Mouse (Mus musculus): Measurements from ENCODE around the gene Irf1. TPM values are rescaled to one million over a fixed set of nuclear protein-coding genes. Genes with fewer than 3 reads are reported as not detected.

The Irf1 gene
- polyA plus RNA-seq, 1 experiment from 2014 or later: 15.3 TPM

GRCm38 (mm10) chr11:53762827-53763495, 6.9 kb upstream of the Irf1 start:
- Histone ChIP-seq H3K9me3 (replicated peaks) (no peaks in the 10 kb centered on the region), H3K36me3 (no peaks in the 10 kb centered on the region), H3K4me2 (peak overlapping the region; percentile 74), H3K4me3 (replicated peaks) (peak overlapping the region; percentile 38), H3K4me1 (peaks cover 66% of the 10 kb centered on the region), H3K9ac (peak overlapping the region; percentile 19), H3K27ac (peak overlapping the region; percentile 96), H3K27me3 (no peaks in the 10 kb centered on the region)
- WGBS: 4% methylated on average over 23 of the region's 23 CpGs
- ATAC-seq (replicated peaks; ENCODE audit: low FRiP score): peak; percentile 31

DNA sequence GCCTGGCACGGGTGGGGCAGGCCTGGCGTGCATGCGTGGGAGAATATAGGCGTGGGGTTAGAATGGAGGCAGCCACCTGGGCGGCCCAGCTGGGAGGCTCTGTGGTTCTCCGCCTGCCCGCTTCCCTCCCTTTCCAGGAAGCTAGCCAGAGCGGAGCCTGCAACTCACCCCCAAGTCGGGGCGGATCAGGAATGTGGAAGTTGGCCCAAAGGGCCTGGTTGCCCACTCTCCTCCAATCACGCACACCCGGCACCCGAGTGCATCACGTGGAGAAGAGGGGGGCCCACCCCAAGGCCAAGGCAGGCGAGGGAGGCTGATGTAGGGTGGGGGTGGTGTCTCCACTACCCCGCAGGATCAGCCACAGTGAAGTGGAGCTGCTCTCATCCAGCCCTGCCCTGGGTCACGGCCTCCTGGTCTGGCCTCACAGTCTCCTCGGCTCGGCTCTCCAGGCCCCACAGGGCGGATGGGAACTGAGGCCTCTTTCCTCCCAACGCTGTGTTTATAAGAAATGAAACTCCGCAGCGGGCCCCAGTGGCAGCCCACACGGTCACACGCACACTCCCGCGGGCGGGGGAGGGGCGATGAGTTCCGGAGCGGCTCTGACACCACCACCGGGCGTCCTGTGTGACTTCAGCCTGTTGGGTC, 6.2 kb upstream of the Irf1 start:
- peak overlapping the region; percentile 19 for H3K9ac ChIP-seq
- H3K27me3 ChIP-seq: peaks cover 5% of the 10 kb centered on the region; the same call in 1 of the 2 replicates
- 1% methylated on average over 33 of the region's 33 CpGs for WGBS
- peaks cover 62% of the 10 kb centered on the region for H3K4me1 ChIP-seq
- peak overlapping the region; percentile 96 for H3K27ac ChIP-seq
- no peaks in the 10 kb centered on the region for H3K36me3 ChIP-seq
- ATAC-seq (replicated peaks; ENCODE audit: low FRiP score): peak; percentile 78
- H3K4me3 ChIP-seq (replicated peaks): peak overlapping the region; percentile 38
- H3K4me2 ChIP-seq: peak overlapping the region; percentile 74
- H3K9me3 ChIP-seq (replicated peaks): no peaks in the 10 kb centered on the region

- Histone ChIP-seq H3K36me3 (no peaks in the 10 kb centered on the region), H3K4me3 (replicated peaks) (no peak overlapping the region), H3K27ac (peak overlapping the region; percentile 96), H3K9ac (no peak overlapping the region), H3K4me1 (peaks cover 57% of the 10 kb centered on the region), H3K4me2 (no peak overlapping the region), H3K9me3 (replicated peaks) (no peaks in the 10 kb centered on the region), H3K27me3 (peaks cover 12% of the 10 kb centered on the region; the same call in 1 of the 2 replicates)
- WGBS: 65% methylated on average over 5 of the region's 5 CpGs
- no peak for ATAC-seq (replicated peaks; ENCODE audit: low FRiP score)
These were observed 5.2 kb upstream of the Irf1 start for GRCm38 (mm10) chr11:53764581-53764980.

DNA sequence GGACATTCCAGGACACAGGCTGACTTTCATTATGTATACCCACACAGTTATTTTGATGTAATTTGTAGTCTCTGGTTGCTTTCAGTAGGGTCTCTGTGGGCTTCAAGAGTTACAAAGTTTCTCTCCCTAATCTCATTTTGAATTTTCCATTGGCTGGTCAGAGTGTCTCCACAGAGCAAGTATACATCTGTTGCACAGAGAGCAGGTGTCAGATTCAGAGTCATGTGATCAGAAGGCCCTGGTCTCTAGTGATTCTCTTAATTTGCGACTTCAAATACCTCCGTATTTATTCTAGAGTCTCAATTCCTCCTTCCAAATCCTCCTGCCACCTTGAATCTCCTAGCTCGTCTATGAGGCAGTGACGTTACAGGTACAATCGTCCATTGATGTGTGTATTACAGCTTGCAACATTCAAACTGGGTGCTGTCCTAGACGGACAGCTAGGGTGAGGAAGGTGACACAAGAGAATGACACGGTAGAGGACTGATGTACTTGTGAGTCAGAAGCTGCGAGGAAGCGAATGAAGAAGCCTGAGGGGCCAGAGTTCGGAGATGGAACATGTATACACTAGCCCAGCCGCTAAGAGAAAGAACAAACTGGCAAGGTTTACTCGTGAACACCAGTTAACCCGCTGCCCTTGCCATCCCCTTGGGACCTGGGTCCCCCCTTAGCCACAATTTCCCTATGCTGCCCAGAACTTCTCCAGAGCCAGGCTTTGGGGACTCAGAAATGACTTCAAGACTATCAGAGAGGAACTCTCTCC, 1.2 kb upstream of the Irf1 start:
- no peak for ATAC-seq (replicated peaks; ENCODE audit: low FRiP score)
- H3K4me1 ChIP-seq: peaks cover 31% of the 10 kb centered on the region
- H3K27me3 ChIP-seq: peaks cover 12% of the 10 kb centered on the region; the same call in 1 of the 2 replicates
- no peak overlapping the region for H3K9ac ChIP-seq
- H3K4me3 ChIP-seq (replicated peaks): no peak overlapping the region
- no peak overlapping the region for H3K27ac ChIP-seq
- 75% methylated on average over 13 of the region's 13 CpGs for WGBS
- H3K9me3 ChIP-seq (replicated peaks): no peaks in the 10 kb centered on the region
- H3K4me2 ChIP-seq: no peak overlapping the region
- H3K36me3 ChIP-seq: peaks cover 4% of the 10 kb centered on the region

DNA sequence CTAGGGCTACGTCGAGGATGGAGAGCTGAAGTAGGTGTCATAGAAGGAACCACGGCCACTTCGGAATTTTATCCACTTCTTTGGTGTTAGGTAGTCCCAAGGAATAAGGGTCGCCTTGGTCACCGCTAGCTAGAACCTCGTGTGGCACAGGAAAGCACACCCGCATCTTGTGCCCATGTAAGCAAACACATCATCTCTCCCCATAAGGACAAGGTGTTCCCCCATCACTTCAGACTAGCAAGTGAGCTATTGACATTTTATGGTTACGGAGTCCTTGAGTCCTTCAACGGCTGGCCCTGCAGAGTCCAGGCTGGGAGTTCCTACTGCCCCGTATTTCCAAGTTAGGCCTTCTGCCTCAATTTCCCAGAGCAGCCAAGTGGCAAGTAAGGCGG, 633 bp upstream of the Irf1 start:
- 0 out of 2 replicates have a peak overlapping the region, but pooled peaks have one; percentile 5 for H3K9ac ChIP-seq

GRCm38 (mm10) chr11:53770125-53770791, 444 bp downstream of the Irf1 start:
- H3K9me3 ChIP-seq (replicated peaks): no peaks in the 10 kb centered on the region
- peaks cover 19% of the 10 kb centered on the region for H3K4me1 ChIP-seq
- peak overlapping the region; percentile 82 for H3K4me3 ChIP-seq (replicated peaks)
- H3K36me3 ChIP-seq: peaks cover 13% of the 10 kb centered on the region
- peaks cover 12% of the 10 kb centered on the region; the same call in 1 of the 2 replicates for H3K27me3 ChIP-seq
- peak overlapping the region; percentile 96 for H3K4me2 ChIP-seq
- WGBS: under 1% methylated on average over 75 of the region's 75 CpGs
- peak overlapping the region; percentile 68 for H3K9ac ChIP-seq
- peak; percentile 83 for ATAC-seq (replicated peaks; ENCODE audit: low FRiP score)
- H3K27ac ChIP-seq: peak overlapping the region; percentile 86

More for the DNA sequence above, 633 bp upstream of the Irf1 start:
- peak overlapping the region; percentile 96 for H3K4me2 ChIP-seq
- H3K36me3 ChIP-seq: peaks cover 9% of the 10 kb centered on the region
- ATAC-seq (replicated peaks; ENCODE audit: low FRiP score): no peak
- no peak overlapping the region for H3K27ac ChIP-seq
- no peaks in the 10 kb centered on the region for H3K9me3 ChIP-seq (replicated peaks)
- H3K27me3 ChIP-seq: peaks cover 12% of the 10 kb centered on the region; the same call in 1 of the 2 replicates
- H3K4me3 ChIP-seq (replicated peaks): peak overlapping the region; percentile 82
- H3K4me1 ChIP-seq: peaks cover 25% of the 10 kb centered on the region
- WGBS: 51% methylated on average over 12 of the region's 12 CpGs

- ATAC-seq (replicated peaks; ENCODE audit: low FRiP score): no peak
- Histone ChIP-seq H3K4me3 (replicated peaks) (peak overlapping the region; percentile 82), H3K4me1 (peaks cover 19% of the 10 kb centered on the region), H3K27ac (no peak overlapping the region), H3K27me3 (peaks cover 12% of the 10 kb centered on the region; the same call in 1 of the 2 replicates), H3K4me2 (peak overlapping the region; percentile 96), H3K9me3 (replicated peaks) (no peaks in the 10 kb centered on the region), H3K9ac (no peak overlapping the region), H3K36me3 (peaks cover 21% of the 10 kb centered on the region)
- WGBS: 80% methylated on average over 11 of the region's 11 CpGs
These were observed 1.4 kb downstream of the Irf1 start for GRCm38 (mm10) chr11:53771001-53771744.

- Histone ChIP-seq H3K9me3 (replicated peaks) (no peaks in the 10 kb centered on the region), H3K4me3 (replicated peaks) (no peak overlapping the region), H3K4me2 (no peak overlapping the region), H3K9ac (no peak overlapping the region), H3K27ac (no peak overlapping the region), H3K27me3 (peaks cover 12% of the 10 kb centered on the region; the same call in 1 of the 2 replicates), H3K36me3 (peaks cover 31% of the 10 kb centered on the region), H3K4me1 (peaks cover 19% of the 10 kb centered on the region)
- 81% methylated on average over 9 of the region's 9 CpGs for WGBS
- ATAC-seq (replicated peaks; ENCODE audit: low FRiP score): no peak
These were observed 2.7 kb downstream of the Irf1 start for GRCm38 (mm10) chr11:53772536-53772935.

DNA sequence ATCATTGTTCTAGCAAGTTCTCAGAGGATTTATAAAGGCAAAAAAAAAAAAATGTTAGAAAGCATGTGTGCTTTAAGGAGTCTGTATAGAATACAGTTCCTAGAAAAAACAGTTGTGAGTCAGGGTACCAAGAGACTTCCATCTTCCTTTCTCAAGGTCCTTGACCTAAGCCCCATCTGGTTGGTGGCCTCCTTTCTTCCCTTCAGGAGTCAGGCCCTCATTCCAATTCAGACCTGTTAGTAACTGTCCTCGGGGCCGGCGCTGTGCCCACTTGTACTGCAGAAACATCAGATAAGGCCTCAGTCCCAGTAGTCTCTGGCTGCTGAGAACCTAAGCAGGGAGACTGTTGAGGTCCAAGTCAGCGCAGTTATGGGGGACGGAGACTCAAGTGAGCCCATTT, 3.3 kb downstream of the Irf1 start, which contains the start of gene Gm17334:
Gene Gm17334, minus strand, starts transcription at position 101 of the 400 bp plus-strand sequence.
- H3K4me2 ChIP-seq: no peak within 1 kb of the TSS
- no peak within 1 kb of the TSS for H3K4me3 ChIP-seq (replicated peaks)
- H3K36me3 ChIP-seq: peaks cover 34% of the 10 kb centered on the region
- H3K4me1 ChIP-seq: peaks cover 19% of the 10 kb centered on the region
- H3K9ac ChIP-seq: no peak within 1 kb of the TSS
- no peak for ATAC-seq (replicated peaks; ENCODE audit: low FRiP score)
- H3K27ac ChIP-seq: no peak within 1 kb of the TSS
- peaks cover 12% of the 10 kb centered on the region; the same call in 1 of the 2 replicates for H3K27me3 ChIP-seq
- no peaks in the 10 kb centered on the region for H3K9me3 ChIP-seq (replicated peaks)
- WGBS: 93% methylated on average over 5 of the region's 5 CpGs

DNA sequence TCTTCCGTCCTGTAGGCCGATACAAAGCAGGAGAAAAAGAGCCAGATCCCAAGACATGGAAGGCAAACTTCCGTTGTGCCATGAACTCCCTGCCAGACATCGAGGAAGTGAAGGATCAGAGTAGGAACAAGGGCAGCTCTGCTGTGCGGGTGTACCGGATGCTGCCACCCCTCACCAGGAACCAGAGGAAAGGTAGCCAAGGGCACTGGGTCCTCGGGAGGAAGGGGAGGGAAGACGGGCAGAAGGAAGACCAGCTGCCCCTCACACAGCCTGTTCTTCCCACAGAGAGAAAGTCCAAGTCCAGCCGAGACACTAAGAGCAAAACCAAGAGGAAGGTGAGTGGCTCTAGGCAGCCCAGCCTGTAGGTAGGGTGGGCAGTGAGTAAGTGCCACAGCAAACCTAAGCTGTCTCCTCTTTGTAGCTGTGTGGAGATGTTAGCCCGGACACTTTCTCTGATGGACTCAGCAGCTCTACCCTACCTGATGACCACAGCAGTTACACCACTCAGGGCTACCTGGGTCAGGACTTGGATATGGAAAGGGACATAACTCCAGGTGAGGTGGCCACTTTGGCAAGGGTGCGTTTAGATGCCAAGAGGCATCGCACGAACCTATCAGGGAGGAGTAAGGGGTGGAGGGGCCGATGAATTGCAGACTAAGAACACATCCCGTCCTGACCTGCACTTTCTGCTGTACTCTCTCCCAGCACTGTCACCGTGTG, 4.0 kb downstream of the Irf1 start:
- Histone ChIP-seq H3K9ac (no peak overlapping the region), H3K27me3 (peaks cover 5% of the 10 kb centered on the region; the same call in 1 of the 2 replicates), H3K4me3 (replicated peaks) (no peak overlapping the region), H3K9me3 (replicated peaks) (no peaks in the 10 kb centered on the region), H3K4me2 (no peak overlapping the region), H3K36me3 (peaks cover 41% of the 10 kb centered on the region), H3K27ac (no peak overlapping the region), H3K4me1 (peaks cover 19% of the 10 kb centered on the region)
- WGBS: 90% methylated on average over 16 of the region's 16 CpGs
- ATAC-seq (replicated peaks; ENCODE audit: low FRiP score): no peak
